17 mouse cellular contexts compared by ENCODE assay signal in genomic region chr13:19283161-19283560, GRCm38 (mm10).
DNase-seq lines count a peak whose midpoint lies in the region; ATAC-seq and TF ChIP-seq lines count a peak whose summit lies in the region.
"Had no signal": no experiment of that assay in that cellular context is flagged by ENCODE, and none has a peak within 500 bp of the region (broad histone marks: within the 10 kb centered on the region; RNA-seq: fewer than 3 reads in every experiment).

No protein-coding gene starts in this region.

- H3K27ac ChIP-seq in lung, embryonic 14.5 days (ENCODE audit: low read depth), result no peak overlapping the region
- H3K27ac ChIP-seq: heart, embryonic 15.5 days; hindbrain, embryonic 14.5 days; limb, embryonic 12.5 days had no signal

- no peaks in the 10 kb centered on the region for H3K4me1 ChIP-seq in lung, embryonic 14.5 days (ENCODE audit: insufficient read depth)
- H3K4me1 ChIP-seq: heart, embryonic 15.5 days; limb, embryonic 12.5 days had no signal

- H3K9me3 ChIP-seq in lung, embryonic 14.5 days (ENCODE audit: low read depth, low read length), result no peaks in the 10 kb centered on the region
- H3K9me3 ChIP-seq: heart, embryonic 15.5 days; limb, embryonic 12.5 days had no signal

- H3K27me3 ChIP-seq in lung, embryonic 14.5 days (ENCODE audit: insufficient read depth, low read length), result no peaks in the 10 kb centered on the region
- H3K27me3 ChIP-seq: heart, embryonic 15.5 days; limb, embryonic 12.5 days had no signal

- DNase-seq in embryo, embryonic 10 days (ENCODE audit: low spot score), result peak; percentile 5
- DNase-seq in embryo, embryonic 10.5 days (ENCODE audit: low spot score), result no peak
- no peak for DNase-seq in lung, embryonic 14.5 days
- no peak for DNase-seq in lung, postnatal 10 days
- DNase-seq in thymus, postnatal 0 days (ENCODE audit: low spot score), result peak; percentile 46
- DNase-seq in adrenal gland, postnatal 36 days, result no peak
- DNase-seq in left cerebral cortex, adult 8-10 months (ENCODE audit: low spot score in 2 of 2), result no peak
- DNase-seq: adrenal gland, postnatal 25 days; B cell, adult 2 months; kidney, adult 8-10 months; layer of hippocampus, adult 9-11 months; lung, adult 2 months; right cerebral cortex, postnatal 4 days had no signal

- no peak overlapping the region for H3K9ac ChIP-seq in lung, embryonic 14.5 days
- H3K9ac ChIP-seq: heart, embryonic 15.5 days; hindbrain, embryonic 14.5 days; limb, embryonic 12.5 days had no signal

- WGBS in lung, embryonic 14.5 days, result 44% methylated on average over 1 of the region's 1 CpGs

- no peaks in the 10 kb centered on the region for H3K36me3 ChIP-seq in lung, embryonic 14.5 days (ENCODE audit: insufficient read depth)
- H3K36me3 ChIP-seq: heart, embryonic 15.5 days; limb, embryonic 12.5 days had no signal

- H3K4me2 ChIP-seq in lung, embryonic 14.5 days, result no peak overlapping the region
- H3K4me2 ChIP-seq: heart, embryonic 15.5 days; hindbrain, embryonic 14.5 days; limb, embryonic 12.5 days had no signal

- H3K4me3 ChIP-seq in lung, embryonic 14.5 days (ENCODE audit: low read depth, low read length), result no peak overlapping the region
- H3K4me3 ChIP-seq: heart, embryonic 15.5 days; limb, embryonic 12.5 days had no signal

- no peak for ATAC-seq in lung, embryonic 14.5 days (ENCODE audit: insufficient read depth)
- 0 out of 2 replicates have a peak, but pooled peaks have one; percentile 54 for ATAC-seq in common myeloid progenitor, adult 5-6 weeks (replicated peaks; ENCODE audit: low read depth, poor library complexity, severe bottlenecking)

- TF ChIP-seq CTCF in lung, embryonic 14.5 days (IDR thresholded peaks at IDR 0.05; ENCODE audit: low read depth), result peak; percentile 17; the same call in 1 of the 2 replicates

Comparison
In these comparisons a context has a peak if more than half of its experiments do, and no peak if none do; other contexts are left out.
1. DNase-seq: peak in embryo, embryonic 10 days (single experiment) and thymus, postnatal 0 days (single experiment); none in embryo, embryonic 10.5 days (single experiment), lung, embryonic 14.5 days (single experiment), lung, postnatal 10 days (single experiment), adrenal gland, postnatal 36 days (0 of 2) and left cerebral cortex, adult 8-10 months (0 of 2).